Mouse (Mus musculus): ENCODE results near the gene Lingo2. TPM values are rescaled to one million over a fixed set of nuclear protein-coding genes. Genes with fewer than 3 reads are reported as not detected.

The Lingo2 gene
- 0.13 TPM for polyA plus RNA-seq (2014; fragmentation: Illumina TruSeq; extraction: RNeasy Lipid Tissue Mini Kit (QIAGEN cat#74804); ENCODE audit: low read depth, low replicate concordance)

DNA sequence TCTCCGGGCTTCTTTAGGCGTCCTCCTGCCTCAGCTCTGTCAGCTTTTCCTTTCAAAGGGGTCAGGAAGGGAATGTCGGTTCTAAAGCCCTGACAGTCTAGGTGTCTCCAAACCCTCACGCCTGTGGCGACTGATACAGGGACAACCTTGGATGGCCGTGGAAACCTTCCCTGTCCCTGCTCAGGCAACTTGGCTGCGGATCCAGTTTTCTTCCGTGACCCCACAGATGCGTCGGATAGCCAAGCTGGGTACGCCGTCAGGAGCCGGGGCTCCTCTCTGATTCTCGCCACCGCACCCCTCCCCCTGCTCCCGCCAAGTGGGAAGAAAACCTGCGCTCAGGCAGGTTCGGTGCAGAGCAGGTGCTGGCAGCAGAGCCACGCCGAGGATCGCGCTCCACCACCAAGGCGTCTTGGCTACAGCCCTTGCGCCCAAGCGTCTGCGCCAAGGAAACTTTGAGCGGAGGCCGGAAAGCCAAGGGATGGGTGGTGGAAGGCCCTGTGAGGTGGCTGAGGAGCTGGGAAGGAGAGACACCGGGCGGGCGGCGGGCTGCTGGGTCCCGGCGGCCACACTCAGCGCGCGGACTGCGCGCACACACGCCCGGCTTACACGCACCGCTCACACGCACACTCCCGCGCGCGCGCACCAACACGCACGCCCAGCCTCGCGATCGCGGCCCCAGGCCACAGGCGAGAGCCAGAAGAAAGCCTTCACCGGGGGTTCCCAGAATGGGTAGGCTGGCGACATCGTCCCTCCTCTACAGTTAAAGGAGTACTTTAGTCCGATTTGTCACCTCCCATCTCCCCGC lies at the start of gene Lingo2:
Gene Lingo2, minus strand, starts transcription at position 598 of the 805 bp plus-strand sequence.

